Mouse (Mus musculus): ENCODE results near the gene Cabp1. TPM values are rescaled to one million over a fixed set of nuclear protein-coding genes. Genes with fewer than 3 reads are reported as not detected.
A peak's percentile ranks its signal among the peaks of the same experiment; 100 is the strongest.

Cabp1 gene
- polyA plus RNA-seq (2015; fragmentation: Nextera tagmentation; extraction: Ambion mirVana) = 8.3 and 9.2 TPM in 2 replicates

DNA sequence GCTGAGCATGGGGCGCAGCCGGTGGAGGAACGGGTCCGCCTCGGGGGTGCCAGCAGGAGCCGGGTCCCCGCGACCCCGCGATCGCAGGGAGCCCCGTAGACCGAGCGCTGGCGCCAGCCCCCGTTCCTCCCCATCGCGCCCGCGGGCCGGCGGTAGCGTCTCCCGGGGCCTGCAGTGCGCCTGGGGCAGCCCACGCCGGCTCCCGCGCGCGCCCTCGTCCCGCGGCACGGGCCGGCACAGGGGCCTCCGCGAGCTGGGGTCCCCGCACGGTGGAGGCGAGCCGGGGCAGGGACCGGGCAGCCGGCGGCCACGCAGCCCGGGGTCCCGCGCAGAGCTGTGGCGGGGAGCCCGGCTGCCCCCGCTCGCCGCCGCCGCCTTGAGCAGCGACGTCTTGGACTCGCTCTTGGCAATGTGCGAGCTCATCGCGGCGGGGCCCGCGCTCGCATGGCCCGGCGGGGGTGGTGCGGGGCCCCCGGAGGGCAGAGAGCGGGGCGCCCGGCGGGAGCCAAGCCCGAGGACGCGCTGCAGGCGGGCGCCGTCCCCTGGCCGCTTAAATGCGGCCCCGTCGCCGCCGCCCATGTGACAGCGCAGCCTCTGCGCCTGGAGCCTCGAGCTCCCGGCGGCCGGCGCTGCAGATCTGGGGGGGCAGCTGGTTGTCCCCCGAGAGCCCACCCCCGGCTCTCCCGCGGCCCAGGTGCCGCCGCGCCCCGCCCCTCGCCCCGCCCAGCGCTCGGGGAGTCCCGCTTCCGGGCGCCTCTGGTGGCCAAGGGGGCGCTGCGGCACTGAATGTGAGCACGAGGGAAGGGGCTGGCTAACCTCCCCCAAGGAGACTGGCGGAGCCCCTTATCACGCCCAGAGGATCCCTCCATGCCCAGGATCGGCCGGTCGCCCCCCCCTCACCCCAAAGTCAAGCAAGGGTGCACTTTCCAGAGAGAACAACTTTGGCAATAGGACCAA lies at the start of gene Cabp1:
Gene Cabp1 (minus strand): TSS at position 713 of the 957 bp plus-strand sequence.
- Histone ChIP-seq H3K27ac (ENCODE audit: low read length) (peak within 1 kb of the TSS; percentile 54), H3K4me2 (ENCODE audit: low read length) (peak within 1 kb of the TSS; percentile 98), H3K4me3 (replicated peaks; ENCODE audit: low read length) (peak within 1 kb of the TSS; percentile 64), H3K9me3 (ENCODE audit: control insufficient read depth, low read length) (no peaks in the 10 kb centered on the region), H3K9ac (replicated peaks; ENCODE audit: low read depth, low read length) (peak within 1 kb of the TSS; percentile 73), H3K4me1 (replicated peaks; ENCODE audit: control insufficient read depth, insufficient read depth, low read length) (peaks cover 27% of the 10 kb centered on the region), H3K27me3 (replicated peaks; ENCODE audit: control insufficient read depth, insufficient read depth, low read length) (peaks cover 6% of the 10 kb centered on the region; the same call in 1 of the 2 replicates), H3K36me3 (ENCODE audit: control insufficient read depth, insufficient read depth) (no peaks in the 10 kb centered on the region)
- WGBS = under 1% methylated on average over 103 of the region's 116 CpGs
- ATAC-seq = peak; percentile 76

DNA sequence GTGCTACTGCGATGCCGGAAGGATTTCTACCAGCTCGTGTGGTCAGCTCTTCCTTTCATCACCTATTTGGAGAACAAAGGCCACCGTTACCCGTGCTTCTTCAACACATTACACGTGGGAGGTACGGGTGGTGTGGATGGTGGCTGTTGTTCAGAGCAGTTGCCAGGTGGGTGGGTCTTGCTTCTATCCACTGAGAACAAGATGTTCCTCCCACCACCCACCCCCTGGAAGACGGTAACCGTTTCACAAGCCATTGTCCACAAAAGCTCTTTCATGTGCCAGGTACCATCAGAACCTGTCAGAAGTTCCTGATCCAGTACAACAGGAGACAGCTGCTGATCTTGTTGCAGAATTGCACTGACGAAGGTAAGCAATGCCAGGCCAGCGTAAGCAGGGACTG lies 46.0 kb upstream of the Cabp1 start:
- Histone ChIP-seq H3K9me3 (ENCODE audit: control insufficient read depth, low read length) (no peaks in the 10 kb centered on the region), H3K27me3 (replicated peaks; ENCODE audit: control insufficient read depth, insufficient read depth, low read length) (no peaks in the 10 kb centered on the region), H3K27ac (ENCODE audit: low read length) (no peak overlapping the region), H3K36me3 (ENCODE audit: control insufficient read depth, insufficient read depth) (peaks cover 50% of the 10 kb centered on the region), H3K4me3 (replicated peaks; ENCODE audit: low read length) (no peak overlapping the region), H3K4me2 (ENCODE audit: low read length) (no peak overlapping the region), H3K4me1 (replicated peaks; ENCODE audit: control insufficient read depth, insufficient read depth, low read length) (peaks cover 18% of the 10 kb centered on the region), H3K9ac (replicated peaks; ENCODE audit: low read depth, low read length) (no peak overlapping the region)
- 85% methylated on average over 11 of the region's 11 CpGs for WGBS
- no peak for ATAC-seq

DNA sequence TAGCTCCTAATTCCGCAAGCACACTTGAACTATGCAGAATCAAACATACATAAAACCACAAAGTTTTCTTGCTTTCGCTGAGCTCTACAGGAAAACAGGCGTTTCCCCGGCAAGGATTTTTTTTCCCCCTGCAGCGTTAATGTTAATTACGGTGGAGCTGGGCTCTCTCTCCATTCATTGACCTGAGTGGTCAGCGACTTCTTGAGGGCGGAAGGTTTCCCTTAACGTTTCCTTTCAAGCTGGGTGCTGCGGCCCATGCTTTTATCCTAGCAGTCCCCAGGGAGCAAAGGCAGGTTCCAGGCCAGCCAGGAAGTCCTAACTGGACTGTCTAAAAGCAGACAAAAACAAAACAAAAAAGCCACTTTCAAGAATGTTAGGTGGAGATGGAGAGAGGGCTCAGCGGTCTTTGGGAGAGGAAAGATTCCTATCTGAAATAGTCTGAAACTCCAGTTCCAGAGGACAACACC lies 44.6 kb upstream of the Cabp1 start:
- 5% methylated on average over 11 of the region's 11 CpGs for WGBS
- ATAC-seq = no peak
- peaks cover 36% of the 10 kb centered on the region for H3K36me3 ChIP-seq (ENCODE audit: control insufficient read depth, insufficient read depth)

DNA sequence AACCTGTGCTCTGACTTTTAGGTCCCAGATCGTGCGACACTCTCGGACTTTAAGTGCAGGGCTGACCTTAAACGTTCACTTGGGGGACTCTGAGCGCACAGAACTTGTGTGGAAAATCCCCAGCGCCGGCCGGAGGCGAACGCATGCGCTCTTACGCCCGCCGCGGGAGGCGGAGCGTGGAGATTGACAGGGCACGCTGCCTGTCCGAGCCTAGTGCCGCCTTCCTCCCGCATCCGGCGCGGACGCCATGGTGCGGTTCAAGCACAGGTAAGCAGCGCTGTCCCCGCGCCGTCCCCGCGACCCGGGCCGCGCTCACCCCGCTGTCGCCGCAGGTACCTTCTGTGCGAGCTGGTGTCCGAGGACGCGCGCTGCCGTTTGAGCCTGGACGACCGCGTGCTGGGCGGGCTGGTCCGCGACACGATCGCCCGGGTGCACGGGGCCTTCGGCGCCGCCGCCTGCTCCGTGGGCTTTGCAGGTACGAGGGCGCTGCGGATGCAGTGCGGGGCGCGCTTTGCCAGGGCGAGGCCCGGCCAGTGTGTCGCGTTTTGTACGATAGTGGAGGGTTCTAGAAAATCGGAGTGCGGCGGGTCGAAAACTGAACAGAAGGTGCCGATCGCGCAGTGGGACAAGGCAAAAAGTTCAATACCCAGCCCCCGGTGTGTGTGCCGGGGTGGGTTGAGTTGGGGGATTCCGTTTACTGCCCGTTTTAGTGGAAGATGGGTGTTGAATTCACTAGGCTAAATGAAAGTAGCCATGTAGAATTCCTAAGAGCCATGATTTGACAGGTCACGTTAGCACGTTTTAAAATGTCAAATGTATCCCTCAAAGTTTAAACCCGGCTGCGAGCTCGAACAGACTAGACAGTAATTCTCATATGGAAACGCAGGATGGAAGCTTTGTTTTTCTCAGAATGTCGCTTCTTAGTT lies 43.9 kb upstream of the Cabp1 start:
- Histone ChIP-seq H3K36me3 (ENCODE audit: control insufficient read depth, insufficient read depth) (peaks cover 29% of the 10 kb centered on the region), H3K4me1 (replicated peaks; ENCODE audit: control insufficient read depth, insufficient read depth, low read length) (peaks cover 23% of the 10 kb centered on the region), H3K27me3 (replicated peaks; ENCODE audit: control insufficient read depth, insufficient read depth, low read length) (no peaks in the 10 kb centered on the region; the same call in 1 of the 2 replicates), H3K27ac (ENCODE audit: low read length) (peak overlapping the region; percentile 47; the same call in 1 of the 2 replicates), H3K9me3 (ENCODE audit: control insufficient read depth, low read length) (no peaks in the 10 kb centered on the region), H3K4me2 (ENCODE audit: low read length) (peak overlapping the region; percentile 93), H3K9ac (replicated peaks; ENCODE audit: low read depth, low read length) (peak overlapping the region; percentile 86), H3K4me3 (replicated peaks; ENCODE audit: low read length) (peak overlapping the region; percentile 86)
- under 1% methylated on average over 88 of the region's 88 CpGs for WGBS
- ATAC-seq = peak; percentile 82

More for the DNA sequence above, 44.6 kb upstream of the Cabp1 start:
- Histone ChIP-seq H3K4me3 (replicated peaks; ENCODE audit: low read length) (peak overlapping the region; percentile 86), H3K4me2 (ENCODE audit: low read length) (peak overlapping the region; percentile 93), H3K9ac (replicated peaks; ENCODE audit: low read depth, low read length) (no peak overlapping the region), H3K9me3 (ENCODE audit: control insufficient read depth, low read length) (no peaks in the 10 kb centered on the region), H3K4me1 (replicated peaks; ENCODE audit: control insufficient read depth, insufficient read depth, low read length) (peaks cover 23% of the 10 kb centered on the region), H3K27me3 (replicated peaks; ENCODE audit: control insufficient read depth, insufficient read depth, low read length) (no peaks in the 10 kb centered on the region; the same call in 1 of the 2 replicates), H3K27ac (ENCODE audit: low read length) (no peak overlapping the region)

DNA sequence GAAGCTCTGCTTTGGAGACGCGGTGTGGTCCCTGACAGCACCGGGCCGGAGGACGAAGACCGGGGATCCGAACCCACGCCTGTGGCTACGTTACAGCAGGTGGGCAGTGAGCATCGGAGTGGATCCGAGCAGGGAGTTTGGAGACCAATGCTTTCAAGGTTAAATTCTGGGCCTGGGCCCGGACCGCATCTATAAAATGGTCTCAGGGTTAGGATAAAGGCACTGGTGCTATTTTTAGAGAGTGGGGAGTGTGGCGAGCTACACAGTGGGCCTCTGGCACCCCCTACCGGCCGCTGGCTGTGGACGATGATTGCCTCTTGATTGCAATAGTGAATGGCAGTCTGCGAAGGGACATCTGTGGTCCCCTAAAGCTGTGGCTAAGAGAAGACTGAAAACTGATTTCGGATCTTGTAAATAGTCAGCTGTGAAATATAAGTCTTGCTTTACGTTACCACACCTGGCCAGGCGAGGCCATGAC lies 41.6 kb upstream of the Cabp1 start, which contains the start of gene Pop5:
Gene Pop5 (plus strand): TSS at position 51 of the 478 bp plus-strand sequence.
- peak; percentile 75 for ATAC-seq
- Histone ChIP-seq H3K4me2 (ENCODE audit: low read length) (peak within 1 kb of the TSS; percentile 78), H3K36me3 (ENCODE audit: control insufficient read depth, insufficient read depth) (peaks cover 9% of the 10 kb centered on the region), H3K4me1 (replicated peaks; ENCODE audit: control insufficient read depth, insufficient read depth, low read length) (peaks cover 23% of the 10 kb centered on the region), H3K9ac (replicated peaks; ENCODE audit: low read depth, low read length) (peak within 1 kb of the TSS; percentile 73), H3K9me3 (ENCODE audit: control insufficient read depth, low read length) (no peaks in the 10 kb centered on the region), H3K27ac (ENCODE audit: low read length) (peak within 1 kb of the TSS; percentile 74), H3K4me3 (replicated peaks; ENCODE audit: low read length) (peak within 1 kb of the TSS; percentile 60), H3K27me3 (replicated peaks; ENCODE audit: control insufficient read depth, insufficient read depth, low read length) (no peaks in the 10 kb centered on the region; the same call in 1 of the 2 replicates)
- WGBS = under 1% methylated on average over 21 of the region's 21 CpGs

DNA sequence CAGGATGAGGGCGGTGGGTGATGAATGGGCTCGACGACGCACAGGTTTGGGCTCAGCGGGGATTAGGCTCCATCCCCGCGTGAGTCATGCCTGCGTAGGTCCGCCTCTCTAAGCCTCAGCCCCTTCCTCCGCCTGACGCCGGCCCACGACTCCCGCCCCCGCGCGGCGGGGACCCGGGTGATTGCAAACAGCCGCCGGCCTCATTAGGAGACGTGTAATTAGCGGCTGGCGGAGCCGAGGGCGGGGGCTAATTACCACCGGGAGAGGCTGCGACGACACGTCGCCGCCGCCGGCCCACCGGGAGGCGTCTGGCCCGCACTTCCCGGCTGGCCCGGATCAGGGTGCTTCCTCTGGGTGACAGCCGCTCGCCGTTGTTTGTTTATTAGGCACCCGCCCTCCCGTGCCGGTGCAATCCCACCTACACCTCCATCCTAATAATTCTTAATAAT lies 41.2 kb upstream of the Cabp1 start:
- peak overlapping the region; percentile 60 for H3K4me3 ChIP-seq (replicated peaks; ENCODE audit: low read length)
- WGBS = under 1% methylated on average over 45 of the region's 45 CpGs
- peak overlapping the region; percentile 74 for H3K27ac ChIP-seq (ENCODE audit: low read length)
- H3K27me3 ChIP-seq (replicated peaks; ENCODE audit: control insufficient read depth, insufficient read depth, low read length) = no peaks in the 10 kb centered on the region; the same call in 1 of the 2 replicates
- H3K4me2 ChIP-seq (ENCODE audit: low read length) = peak overlapping the region; percentile 78
- peak; percentile 71 for ATAC-seq
- H3K9me3 ChIP-seq (ENCODE audit: control insufficient read depth, low read length) = no peaks in the 10 kb centered on the region
- H3K4me1 ChIP-seq (replicated peaks; ENCODE audit: control insufficient read depth, insufficient read depth, low read length) = peaks cover 23% of the 10 kb centered on the region
- H3K9ac ChIP-seq (replicated peaks; ENCODE audit: low read depth, low read length) = peak overlapping the region; percentile 73
- peaks cover 4% of the 10 kb centered on the region for H3K36me3 ChIP-seq (ENCODE audit: control insufficient read depth, insufficient read depth)

DNA sequence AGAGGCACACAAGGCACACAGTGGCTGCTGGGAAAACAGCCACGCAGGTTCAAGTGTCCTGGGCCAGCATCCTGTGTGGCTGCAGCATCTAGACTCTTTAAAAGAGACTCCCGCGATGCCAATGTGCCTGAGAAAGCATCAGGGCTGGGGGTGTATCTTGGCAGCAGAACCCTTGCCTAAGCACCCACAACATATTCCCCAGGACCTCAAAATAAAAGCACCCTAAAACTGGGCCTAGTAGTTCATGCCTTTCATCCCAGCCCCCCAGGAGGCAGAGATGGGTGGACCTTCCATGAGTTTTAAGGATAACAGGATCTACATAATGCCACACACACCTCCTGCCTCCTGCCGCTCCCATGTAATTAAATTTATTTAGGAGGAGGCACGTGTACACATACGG lies 40.3 kb upstream of the Cabp1 start:
- Histone ChIP-seq H3K9ac (replicated peaks; ENCODE audit: low read depth, low read length) (no peak overlapping the region), H3K4me2 (ENCODE audit: low read length) (no peak overlapping the region), H3K36me3 (ENCODE audit: control insufficient read depth, insufficient read depth) (no peaks in the 10 kb centered on the region), H3K9me3 (ENCODE audit: control insufficient read depth, low read length) (no peaks in the 10 kb centered on the region), H3K27me3 (replicated peaks; ENCODE audit: control insufficient read depth, insufficient read depth, low read length) (no peaks in the 10 kb centered on the region; the same call in 1 of the 2 replicates), H3K4me1 (replicated peaks; ENCODE audit: control insufficient read depth, insufficient read depth, low read length) (peaks cover 23% of the 10 kb centered on the region), H3K4me3 (replicated peaks; ENCODE audit: low read length) (no peak overlapping the region), H3K27ac (ENCODE audit: low read length) (no peak overlapping the region)
- WGBS = 43% methylated on average over 6 of the region's 6 CpGs
- no peak for ATAC-seq

DNA sequence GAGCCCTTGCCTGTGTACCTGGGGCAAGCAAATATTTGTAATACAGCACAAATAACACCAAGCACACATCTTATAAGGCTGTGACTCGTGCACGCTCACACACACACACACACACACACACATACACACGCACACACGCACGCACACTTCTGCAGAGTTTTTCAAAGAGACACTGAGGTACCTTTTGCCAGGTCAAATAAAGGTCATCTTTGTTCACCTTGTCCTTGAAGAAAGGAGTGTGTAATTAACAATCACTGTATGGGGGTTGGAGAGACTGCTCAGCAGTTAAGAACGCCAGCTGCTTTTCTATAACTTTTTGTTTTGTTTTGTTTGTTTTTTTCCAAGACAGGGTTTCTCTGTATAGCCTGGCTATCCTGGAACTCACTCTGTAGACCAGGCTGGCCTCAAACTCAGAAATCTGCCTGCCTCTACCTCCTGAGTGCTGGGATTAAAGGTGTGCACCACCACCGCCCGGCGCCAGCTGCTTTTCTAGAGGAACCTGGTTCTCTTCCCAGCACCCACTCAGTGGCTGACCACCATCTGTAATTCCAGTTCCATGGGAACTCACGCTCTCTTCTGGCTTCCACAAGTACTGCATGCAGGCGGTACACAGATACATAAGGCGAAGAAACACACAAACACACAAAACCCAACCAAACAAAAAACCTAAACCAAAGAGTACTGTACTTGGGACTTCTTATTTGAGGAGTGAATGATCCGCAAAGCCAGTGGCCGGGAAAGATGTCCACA lies 39.0 kb upstream of the Cabp1 start:
- Histone ChIP-seq H3K27ac (ENCODE audit: low read length) (no peak overlapping the region), H3K9ac (replicated peaks; ENCODE audit: low read depth, low read length) (no peak overlapping the region), H3K27me3 (replicated peaks; ENCODE audit: control insufficient read depth, insufficient read depth, low read length) (no peaks in the 10 kb centered on the region; the same call in 1 of the 2 replicates), H3K9me3 (ENCODE audit: control insufficient read depth, low read length) (no peaks in the 10 kb centered on the region), H3K4me2 (ENCODE audit: low read length) (no peak overlapping the region), H3K4me1 (replicated peaks; ENCODE audit: control insufficient read depth, insufficient read depth, low read length) (peaks cover 16% of the 10 kb centered on the region), H3K4me3 (replicated peaks; ENCODE audit: low read length) (no peak overlapping the region), H3K36me3 (ENCODE audit: control insufficient read depth, insufficient read depth) (no peaks in the 10 kb centered on the region)
- ATAC-seq = no peak
- 88% methylated on average over 14 of the region's 14 CpGs for WGBS

Measured in forebrain, embryonic 16.5 days (tissue).